Mouse (Mus musculus): ENCODE data around the gene Fermt2. TPM values are rescaled to one million over a fixed set of nuclear protein-coding genes. Genes with fewer than 3 reads are reported as not detected.

Fermt2 gene
- total and polyA plus RNA-seq, 2 experiments from 2014 or later, result 31.6 to 76.4 TPM

GRCm38 (mm10) chr14:45559018-45559417 lies 29.1 kb upstream of the Fermt2 start:
- Histone ChIP-seq H3K36me3 (ENCODE audit: insufficient read depth, low read length) (no peaks in the 10 kb centered on the region), H3K4me1 (ENCODE audit: insufficient read depth, low read length) (no peaks in the 10 kb centered on the region), H3K27me3 (ENCODE audit: insufficient read depth, low read length) (no peaks in the 10 kb centered on the region), H3K27ac (no peak overlapping the region), H3K9ac (replicated peaks; ENCODE audit: low read length) (no peak overlapping the region), H3K4me2 (ENCODE audit: low read depth, low read length) (no peak overlapping the region), H3K4me3 (ENCODE audit: low read length) (no peak overlapping the region), H3K9me3 (ENCODE audit: low read length) (no peaks in the 10 kb centered on the region)
- DNase-seq (ENCODE audit: low spot score) (no peak), ATAC-seq (no peak)
- WGBS, result 96% methylated on average over 1 of the region's 1 CpGs
- TF ChIP-seq CTCF (IDR thresholded peaks at IDR 0.05; ENCODE audit: low read depth), result no peak

- H3K4me1 ChIP-seq (ENCODE audit: insufficient read depth, low read length), result no peaks in the 10 kb centered on the region
- DNase-seq (ENCODE audit: low spot score) (no peak), ATAC-seq (no peak)
- H3K4me3 ChIP-seq (ENCODE audit: low read length), result no peak overlapping the region
- no peaks in the 10 kb centered on the region for H3K9me3 ChIP-seq (ENCODE audit: low read length)
- 84% methylated on average over 6 of the region's 6 CpGs for WGBS
- no peak for TF ChIP-seq CTCF (IDR thresholded peaks at IDR 0.05; ENCODE audit: low read depth)
- no peak overlapping the region for H3K9ac ChIP-seq (replicated peaks; ENCODE audit: low read length)
- no peaks in the 10 kb centered on the region for H3K36me3 ChIP-seq (ENCODE audit: insufficient read depth, low read length)
- no peak overlapping the region for H3K4me2 ChIP-seq (ENCODE audit: low read depth, low read length)
- no peaks in the 10 kb centered on the region for H3K27me3 ChIP-seq (ENCODE audit: insufficient read depth, low read length)
- no peak overlapping the region for H3K27ac ChIP-seq
Measured at GRCm38 (mm10) chr14:45554336-45554735, 24.4 kb upstream of the Fermt2 start.

- 79% methylated on average over 2 of the region's 2 CpGs for WGBS
- Histone ChIP-seq H3K9ac (replicated peaks; ENCODE audit: low read length) (no peak overlapping the region), H3K36me3 (ENCODE audit: insufficient read depth, low read length) (no peaks in the 10 kb centered on the region), H3K4me3 (ENCODE audit: low read length) (no peak overlapping the region), H3K4me2 (ENCODE audit: low read depth, low read length) (no peak overlapping the region), H3K27ac (no peak overlapping the region), H3K27me3 (ENCODE audit: insufficient read depth, low read length) (no peaks in the 10 kb centered on the region), H3K4me1 (ENCODE audit: insufficient read depth, low read length) (no peaks in the 10 kb centered on the region), H3K9me3 (ENCODE audit: low read length) (no peaks in the 10 kb centered on the region)
- DNase-seq (ENCODE audit: low spot score) (peak; percentile 17), ATAC-seq (no peak; the same call in 1 of the 2 replicates)
- no peak for TF ChIP-seq CTCF (IDR thresholded peaks at IDR 0.05; ENCODE audit: low read depth)
Measured at GRCm38 (mm10) chr14:45553854-45554253, 23.9 kb upstream of the Fermt2 start.

- H3K4me2 ChIP-seq (ENCODE audit: low read depth, low read length), result no peak overlapping the region
- H3K9ac ChIP-seq (replicated peaks; ENCODE audit: low read length), result no peak overlapping the region
- DNase-seq (ENCODE audit: low spot score), result no peak
- no peak for ATAC-seq
- no peak for TF ChIP-seq CTCF (IDR thresholded peaks at IDR 0.05; ENCODE audit: low read depth)
- no peaks in the 10 kb centered on the region for H3K9me3 ChIP-seq (ENCODE audit: low read length)
- no peak overlapping the region for H3K4me3 ChIP-seq (ENCODE audit: low read length)
- no peaks in the 10 kb centered on the region for H3K36me3 ChIP-seq (ENCODE audit: insufficient read depth, low read length)
- no peaks in the 10 kb centered on the region for H3K27me3 ChIP-seq (ENCODE audit: insufficient read depth, low read length)
- H3K27ac ChIP-seq, result no peak overlapping the region
- WGBS, result 85% methylated on average over 4 of the region's 4 CpGs
- H3K4me1 ChIP-seq (ENCODE audit: insufficient read depth, low read length), result no peaks in the 10 kb centered on the region
Measured at GRCm38 (mm10) chr14:45552431-45552830, 22.5 kb upstream of the Fermt2 start.

- Histone ChIP-seq H3K27me3 (ENCODE audit: insufficient read depth, low read length) (no peaks in the 10 kb centered on the region), H3K27ac (no peak overlapping the region), H3K4me2 (ENCODE audit: low read depth, low read length) (peak overlapping the region; percentile 25; the same call in 1 of the 2 replicates), H3K9ac (replicated peaks; ENCODE audit: low read length) (no peak overlapping the region), H3K36me3 (ENCODE audit: insufficient read depth, low read length) (no peaks in the 10 kb centered on the region), H3K4me1 (ENCODE audit: insufficient read depth, low read length) (no peaks in the 10 kb centered on the region), H3K9me3 (ENCODE audit: low read length) (no peaks in the 10 kb centered on the region), H3K4me3 (ENCODE audit: low read length) (no peak overlapping the region)
- WGBS, result 53% methylated on average over 17 of the region's 17 CpGs
- TF ChIP-seq CTCF (IDR thresholded peaks at IDR 0.05; ENCODE audit: low read depth), result peak; percentile 66
- DNase-seq (ENCODE audit: low spot score) (peak; percentile 67), ATAC-seq (peak; percentile 83)
Measured at GRCm38 (mm10) chr14:45551121-45551768, 21.3 kb upstream of the Fermt2 start.

GRCm38 (mm10) chr14:45550010-45550647 lies 20.2 kb upstream of the Fermt2 start:
- Histone ChIP-seq H3K27me3 (ENCODE audit: insufficient read depth, low read length) (no peaks in the 10 kb centered on the region), H3K9me3 (ENCODE audit: low read length) (no peaks in the 10 kb centered on the region), H3K4me2 (ENCODE audit: low read depth, low read length) (no peak overlapping the region), H3K36me3 (ENCODE audit: insufficient read depth, low read length) (no peaks in the 10 kb centered on the region), H3K4me3 (ENCODE audit: low read length) (no peak overlapping the region), H3K4me1 (ENCODE audit: insufficient read depth, low read length) (no peaks in the 10 kb centered on the region), H3K9ac (replicated peaks; ENCODE audit: low read length) (no peak overlapping the region), H3K27ac (no peak overlapping the region)
- ATAC-seq, result no peak
- no peak for DNase-seq (ENCODE audit: low spot score)
- WGBS, result 76% methylated on average over 13 of the region's 13 CpGs
- TF ChIP-seq CTCF (IDR thresholded peaks at IDR 0.05; ENCODE audit: low read depth), result no peak

- Histone ChIP-seq H3K9ac (replicated peaks; ENCODE audit: low read length) (no peak overlapping the region), H3K27me3 (ENCODE audit: insufficient read depth, low read length) (no peaks in the 10 kb centered on the region), H3K4me2 (ENCODE audit: low read depth, low read length) (no peak overlapping the region), H3K9me3 (ENCODE audit: low read length) (no peaks in the 10 kb centered on the region), H3K4me1 (ENCODE audit: insufficient read depth, low read length) (no peaks in the 10 kb centered on the region), H3K4me3 (ENCODE audit: low read length) (no peak overlapping the region), H3K27ac (no peak overlapping the region), H3K36me3 (ENCODE audit: insufficient read depth, low read length) (no peaks in the 10 kb centered on the region)
- WGBS, result 83% methylated on average over 3 of the region's 3 CpGs
- peak; percentile 74 for TF ChIP-seq CTCF (IDR thresholded peaks at IDR 0.05; ENCODE audit: low read depth)
- no peak for ATAC-seq
- DNase-seq (ENCODE audit: low spot score), result peak; percentile 22
Measured at GRCm38 (mm10) chr14:45548118-45548517, 18.2 kb upstream of the Fermt2 start.
